Comparison of ENCODE assay signal across 16 mouse cellular contexts in the genomic region with DNA sequence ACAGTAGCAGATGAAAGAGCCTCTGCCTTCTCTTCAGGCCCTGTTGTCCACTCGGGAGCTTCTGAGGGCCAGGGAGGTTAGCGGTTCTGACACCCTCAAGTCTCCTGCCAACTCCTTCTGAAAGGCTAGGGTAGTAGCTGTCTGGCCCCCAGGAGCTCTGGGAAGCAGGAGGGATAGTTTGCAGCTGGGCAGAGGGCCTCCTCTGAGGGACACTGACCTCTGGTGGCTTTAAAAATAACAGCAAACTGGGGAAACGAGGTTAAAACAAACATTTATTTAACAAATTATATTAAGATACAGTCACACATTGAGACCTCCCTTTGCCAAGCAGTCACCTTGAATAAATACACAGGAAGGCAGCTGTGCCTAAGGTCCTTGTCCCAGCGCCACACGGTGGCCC.
DNase-seq lines count a peak whose midpoint lies in the region; ATAC-seq and TF ChIP-seq lines count a peak whose summit lies in the region.
"Had no signal": no experiment of that assay in that cellular context is flagged by ENCODE, and none has a peak within 500 bp of the region (broad histone marks: within the 10 kb centered on the region; RNA-seq: fewer than 3 reads in every experiment).

No protein-coding gene starts in this region.

- 36% methylated on average over 5 of the region's 5 CpGs for WGBS in intestine, postnatal 0 days
- 36% methylated on average over 5 of the region's 5 CpGs for WGBS in intestine, embryonic 15.5 days
- WGBS in midbrain, embryonic 16.5 days, result 34% methylated on average over 5 of the region's 5 CpGs
- 40% methylated on average over 5 of the region's 5 CpGs for WGBS in midbrain, embryonic 14.5 days

- H3K36me3 ChIP-seq in intestine, postnatal 0 days (ENCODE audit: control insufficient read depth, insufficient read depth), result peaks cover 5% of the 10 kb centered on the region; the same call in 1 of the 2 replicates
- 0 out of 2 replicates have a peak, but pooled peaks cover 8% of the 10 kb centered on the region for H3K36me3 ChIP-seq in intestine, embryonic 15.5 days
- H3K36me3 ChIP-seq in midbrain, embryonic 16.5 days (ENCODE audit: control insufficient read depth, insufficient read depth, low read length), result peaks cover 18% of the 10 kb centered on the region
- H3K36me3 ChIP-seq in midbrain, embryonic 14.5 days (ENCODE audit: control insufficient read depth, insufficient read depth, low read length), result peaks cover 23% of the 10 kb centered on the region

- H3K27me3 ChIP-seq in intestine, postnatal 0 days (replicated peaks; ENCODE audit: control insufficient read depth, insufficient read depth, low read length), result no peaks in the 10 kb centered on the region
- no peaks in the 10 kb centered on the region for H3K27me3 ChIP-seq in intestine, embryonic 15.5 days (replicated peaks)
- no peaks in the 10 kb centered on the region for H3K27me3 ChIP-seq in midbrain, embryonic 16.5 days (ENCODE audit: control insufficient read depth, insufficient read depth, low read depth, low read length)
- H3K27me3 ChIP-seq in midbrain, embryonic 14.5 days (ENCODE audit: control insufficient read depth, insufficient read depth, low read length), result no peaks in the 10 kb centered on the region
- H3K27me3 ChIP-seq: embryonic facial prominence, embryonic 13.5 days had no signal

- H3K27ac ChIP-seq in intestine, postnatal 0 days (ENCODE audit: low read depth, low read length), result no peak overlapping the region
- H3K27ac ChIP-seq in intestine, embryonic 15.5 days, result no peak overlapping the region
- H3K27ac ChIP-seq in midbrain, embryonic 16.5 days (ENCODE audit: low read length), result no peak overlapping the region
- H3K27ac ChIP-seq in midbrain, embryonic 14.5 days (replicated peaks; ENCODE audit: low read depth, low read length), result no peak overlapping the region
- H3K27ac ChIP-seq: embryonic facial prominence, embryonic 13.5 days had no signal

- DNase-seq in embryo, embryonic 11 days, result peak; percentile 58
- no peak for DNase-seq in embryo, embryonic 10.5 days (ENCODE audit: low spot score)
- no peak for DNase-seq in midbrain, embryonic 14.5 days
- DNase-seq in thymus, postnatal 4 days, result no peak
- no peak for DNase-seq in testis, postnatal 14 days (ENCODE audit: low spot score)
- DNase-seq: B cell, adult 2 months; cerebellum, adult 18-20 months; kidney, adult 8-10 months; thymus, adult 18-20 months had no signal

- H3K9me3 ChIP-seq in intestine, postnatal 0 days (ENCODE audit: control insufficient read depth), result no peaks in the 10 kb centered on the region
- no peaks in the 10 kb centered on the region for H3K9me3 ChIP-seq in intestine, embryonic 15.5 days
- no peaks in the 10 kb centered on the region for H3K9me3 ChIP-seq in midbrain, embryonic 16.5 days (replicated peaks; ENCODE audit: control insufficient read depth, low read length, poor library complexity, severe bottlenecking)
- H3K9me3 ChIP-seq in midbrain, embryonic 14.5 days (ENCODE audit: control insufficient read depth, low read length), result no peaks in the 10 kb centered on the region
- H3K9me3 ChIP-seq: embryonic facial prominence, embryonic 13.5 days; G1E had no signal

- no peak overlapping the region for H3K4me3 ChIP-seq in intestine, postnatal 0 days (ENCODE audit: low read depth, low read length)
- no peak overlapping the region for H3K4me3 ChIP-seq in intestine, embryonic 15.5 days (replicated peaks)
- no peak overlapping the region for H3K4me3 ChIP-seq in midbrain, embryonic 16.5 days (ENCODE audit: low read depth, low read length)
- no peak overlapping the region for H3K4me3 ChIP-seq in midbrain, embryonic 14.5 days (replicated peaks; ENCODE audit: low read depth, low read length)
- H3K4me3 ChIP-seq: embryonic facial prominence, embryonic 13.5 days had no signal

- ATAC-seq in intestine, postnatal 0 days, result no peak
- no peak for ATAC-seq in intestine, embryonic 15.5 days
- no peak for ATAC-seq in midbrain, embryonic 16.5 days
- no peak for ATAC-seq in midbrain, embryonic 14.5 days (ENCODE audit: low FRiP score, low TSS enrichment)
- ATAC-seq: activated CD4-positive, CD25-positive, alpha-beta regulatory T cell, adult 4 months; forebrain, embryonic 14.5 days had no signal

- H3K4me1 ChIP-seq in intestine, postnatal 0 days (replicated peaks; ENCODE audit: control insufficient read depth, insufficient read depth, low read length), result no peaks in the 10 kb centered on the region
- no peaks in the 10 kb centered on the region for H3K4me1 ChIP-seq in intestine, embryonic 15.5 days (replicated peaks)
- 0 out of 2 replicates have a peak, but pooled peaks cover 2% of the 10 kb centered on the region for H3K4me1 ChIP-seq in midbrain, embryonic 16.5 days (ENCODE audit: control insufficient read depth, insufficient read depth, low read length)
- H3K4me1 ChIP-seq in midbrain, embryonic 14.5 days (ENCODE audit: control insufficient read depth, insufficient read depth, low read length), result no peaks in the 10 kb centered on the region

- no peak overlapping the region for H3K4me2 ChIP-seq in intestine, postnatal 0 days (replicated peaks; ENCODE audit: low read depth)
- no peak overlapping the region for H3K4me2 ChIP-seq in intestine, embryonic 15.5 days (replicated peaks)
- H3K4me2 ChIP-seq in midbrain, embryonic 16.5 days (ENCODE audit: low read length), result no peak overlapping the region
- H3K4me2 ChIP-seq in midbrain, embryonic 14.5 days (ENCODE audit: low read length), result no peak overlapping the region
- H3K4me2 ChIP-seq: embryonic facial prominence, embryonic 13.5 days had no signal

- H3K9ac ChIP-seq in intestine, postnatal 0 days (ENCODE audit: low read depth, low read length), result no peak overlapping the region
- no peak overlapping the region for H3K9ac ChIP-seq in intestine, embryonic 15.5 days
- H3K9ac ChIP-seq in midbrain, embryonic 16.5 days (ENCODE audit: low read depth, low read length), result 0 out of 2 replicates have a peak overlapping the region, but pooled peaks have one; percentile 33
- no peak overlapping the region for H3K9ac ChIP-seq in midbrain, embryonic 14.5 days (replicated peaks; ENCODE audit: low read length)
- H3K9ac ChIP-seq: embryonic facial prominence, embryonic 13.5 days had no signal

- TF ChIP-seq CTCF in intestine, postnatal 0 days (IDR thresholded peaks at IDR 0.05; ENCODE audit: low read depth), result peak; percentile 67
